Mouse (Mus musculus) thymus, postnatal 25 days (tissue): Measurements from ENCODE around the gene Tmem132c.
"Not testable (repeated sequence)": the region's sequence is repeated elsewhere in the genome, so short reads cannot be mapped to it uniquely, and the experiment has no call there.

Experiments
- DNase-seq: peaks from one replicate; pipeline ENCODE4 v3.0.0; 2022

The Tmem132c gene

GRCm38 (mm10) chr5:127347053-127347748 is 105.6 kb downstream of the Tmem132c start:
- no peak for DNase-seq

GRCm38 (mm10) chr5:127349221-127350065 is 107.8 kb downstream of the Tmem132c start:
- no peak for DNase-seq

- DNase-seq, result no peak
These were observed 111.4 kb downstream of the Tmem132c start for GRCm38 (mm10) chr5:127353002-127353401.

GRCm38 (mm10) chr5:127355836-127356235 is 114.2 kb downstream of the Tmem132c start:
- DNase-seq, result no peak

GRCm38 (mm10) chr5:127357878-127358277 is 116.3 kb downstream of the Tmem132c start:
- not testable (repeated sequence) for DNase-seq

GRCm38 (mm10) chr5:127361145-127361544 is 119.5 kb downstream of the Tmem132c start:
- no peak for DNase-seq

GRCm38 (mm10) chr5:127365061-127365460 is 123.5 kb downstream of the Tmem132c start:
- no peak for DNase-seq

GRCm38 (mm10) chr5:127368191-127368590 is 126.6 kb downstream of the Tmem132c start:
- DNase-seq, result no peak

- no peak for DNase-seq
These were observed 128.2 kb downstream of the Tmem132c start for GRCm38 (mm10) chr5:127369812-127370211.

GRCm38 (mm10) chr5:127370503-127370902 is 128.9 kb downstream of the Tmem132c start:
- no peak for DNase-seq

GRCm38 (mm10) chr5:127374251-127374650 is 132.6 kb downstream of the Tmem132c start:
- DNase-seq, result no peak

GRCm38 (mm10) chr5:127375654-127376053 is 134.0 kb downstream of the Tmem132c start:
- DNase-seq, result no peak

GRCm38 (mm10) chr5:127378521-127378920 is 136.9 kb downstream of the Tmem132c start:
- no peak for DNase-seq

GRCm38 (mm10) chr5:127379351-127379750 is 137.7 kb downstream of the Tmem132c start:
- DNase-seq, result no peak

- DNase-seq, result no peak
These were observed 139.6 kb downstream of the Tmem132c start for GRCm38 (mm10) chr5:127381216-127381615.

GRCm38 (mm10) chr5:127382571-127382970 is 141.0 kb downstream of the Tmem132c start:
- no peak for DNase-seq

- DNase-seq, result no peak
These were observed 149.6 kb downstream of the Tmem132c start for GRCm38 (mm10) chr5:127391187-127391586.

GRCm38 (mm10) chr5:127396889-127397288 is 155.3 kb downstream of the Tmem132c start:
- no peak for DNase-seq

- DNase-seq, result no peak
These were observed 156.4 kb downstream of the Tmem132c start for GRCm38 (mm10) chr5:127398010-127398409.

- no peak for DNase-seq
These were observed 163.9 kb downstream of the Tmem132c start for GRCm38 (mm10) chr5:127405391-127406000.

- DNase-seq, result no peak
These were observed 164.5 kb downstream of the Tmem132c start for GRCm38 (mm10) chr5:127406014-127406655.

- DNase-seq, result no peak
These were observed 174.9 kb downstream of the Tmem132c start for GRCm38 (mm10) chr5:127416536-127416935.

GRCm38 (mm10) chr5:127423936-127424335 is 182.3 kb downstream of the Tmem132c start:
- no peak for DNase-seq
